Comparison of ENCODE assay signal across 7 mouse cellular contexts in genomic region chr8:94213819-94214218, GRCm38 (mm10). TPM values are rescaled to one million over a fixed set of nuclear protein-coding genes. Genes with fewer than 3 reads are reported as not detected.
DNase-seq lines count a peak whose midpoint lies in the region; ATAC-seq and TF ChIP-seq lines count a peak whose summit lies in the region.

No protein-coding gene starts in this region.

- no peaks in the 10 kb centered on the region for H3K9me3 ChIP-seq in embryonic facial prominence, embryonic 11.5 days (replicated peaks; ENCODE audit: control insufficient read depth, low read length)
- no peaks in the 10 kb centered on the region for H3K9me3 ChIP-seq in hindbrain, postnatal 0 days (ENCODE audit: low read length)
- H3K9me3 ChIP-seq in neural tube, embryonic 12.5 days, result no peaks in the 10 kb centered on the region

- no peaks in the 10 kb centered on the region for H3K36me3 ChIP-seq in liver, adult 2 months (ENCODE audit: control insufficient read depth, insufficient read depth, low read length)
- no peaks in the 10 kb centered on the region for H3K36me3 ChIP-seq in embryonic facial prominence, embryonic 11.5 days (replicated peaks; ENCODE audit: control insufficient read depth, insufficient read depth, low read depth, low read length)
- H3K36me3 ChIP-seq in hindbrain, postnatal 0 days (ENCODE audit: insufficient read depth, low read length), result no peaks in the 10 kb centered on the region
- H3K36me3 ChIP-seq in neural tube, embryonic 12.5 days, result no peaks in the 10 kb centered on the region

- H3K9ac ChIP-seq in liver, adult 2 months (ENCODE audit: low read depth, low read length), result peak overlapping the region; percentile 68
- H3K9ac ChIP-seq in embryonic facial prominence, embryonic 11.5 days (replicated peaks; ENCODE audit: low read length), result no peak overlapping the region; the same call in 1 of the 2 replicates
- peak overlapping the region; percentile 71; the same call in 1 of the 2 replicates for H3K9ac ChIP-seq in hindbrain, postnatal 0 days (replicated peaks; ENCODE audit: low read length)
- no peak overlapping the region for H3K9ac ChIP-seq in neural tube, embryonic 12.5 days

- H3K4me1 ChIP-seq in liver, adult 2 months (ENCODE audit: control insufficient read depth, insufficient read depth, low read length), result peaks cover 5% of the 10 kb centered on the region; the same call in 1 of the 2 replicates
- no peaks in the 10 kb centered on the region for H3K4me1 ChIP-seq in embryonic facial prominence, embryonic 11.5 days (ENCODE audit: control insufficient read depth, insufficient read depth, low read length)
- peaks cover 13% of the 10 kb centered on the region for H3K4me1 ChIP-seq in hindbrain, postnatal 0 days (ENCODE audit: insufficient read depth, low read length)
- H3K4me1 ChIP-seq in neural tube, embryonic 12.5 days, result peaks cover 17% of the 10 kb centered on the region

- WGBS in liver, adult 2 months, result 69% methylated on average over 6 of the region's 6 CpGs
- 65% methylated on average over 6 of the region's 6 CpGs for WGBS in embryonic facial prominence, embryonic 11.5 days
- WGBS in hindbrain, postnatal 0 days, result 64% methylated on average over 6 of the region's 6 CpGs
- WGBS in neural tube, embryonic 12.5 days, result 70% methylated on average over 6 of the region's 6 CpGs

- H3K27me3 ChIP-seq in liver, adult 2 months (ENCODE audit: control insufficient read depth, insufficient read depth, low read length), result no peaks in the 10 kb centered on the region
- no peaks in the 10 kb centered on the region for H3K27me3 ChIP-seq in embryonic facial prominence, embryonic 11.5 days (ENCODE audit: control insufficient read depth, insufficient read depth, low read length)
- no peaks in the 10 kb centered on the region for H3K27me3 ChIP-seq in hindbrain, postnatal 0 days (ENCODE audit: insufficient read depth, low read length)
- no peaks in the 10 kb centered on the region for H3K27me3 ChIP-seq in neural tube, embryonic 12.5 days (replicated peaks)

- H3K4me2 ChIP-seq in embryonic facial prominence, embryonic 11.5 days (ENCODE audit: low read depth, low read length), result peak overlapping the region; percentile 84
- peak overlapping the region; percentile 92 for H3K4me2 ChIP-seq in hindbrain, postnatal 0 days (ENCODE audit: low read depth, low read length)
- peak overlapping the region; percentile 93 for H3K4me2 ChIP-seq in neural tube, embryonic 12.5 days (replicated peaks)

- no peak for ATAC-seq in embryonic facial prominence, embryonic 11.5 days (replicated peaks; ENCODE audit: insufficient number of reproducible peaks, low FRiP score, low TSS enrichment, low read depth)
- ATAC-seq in hindbrain, postnatal 0 days, result no peak
- ATAC-seq in neural tube, embryonic 12.5 days (ENCODE audit: low FRiP score, low read depth), result no peak

- H3K27ac ChIP-seq in liver, adult 2 months (replicated peaks; ENCODE audit: insufficient read depth, low read depth, low read length), result peak overlapping the region; percentile 69
- H3K27ac ChIP-seq in embryonic facial prominence, embryonic 11.5 days (replicated peaks; ENCODE audit: low read depth, low read length), result no peak overlapping the region
- H3K27ac ChIP-seq in hindbrain, postnatal 0 days, result 0 out of 2 replicates have a peak overlapping the region, but pooled peaks have one; percentile 36
- H3K27ac ChIP-seq in neural tube, embryonic 12.5 days, result no peak overlapping the region

- H3K4me3 ChIP-seq in liver, adult 2 months (ENCODE audit: insufficient read depth, low read depth, low read length), result no peak overlapping the region
- peak overlapping the region; percentile 78; the same call in 1 of the 2 replicates for H3K4me3 ChIP-seq in embryonic facial prominence, embryonic 11.5 days (ENCODE audit: low read depth, low read length)
- peak overlapping the region; percentile 78 for H3K4me3 ChIP-seq in hindbrain, postnatal 0 days (ENCODE audit: low read length)
- peak overlapping the region; percentile 82 for H3K4me3 ChIP-seq in neural tube, embryonic 12.5 days

- TF ChIP-seq POLR2A in liver, adult 2 months (IDR thresholded peaks at IDR 0.05; ENCODE audit: extremely low read depth, insufficient read depth, low read length), result no peak

- no peak for TF ChIP-seq CTCF in liver, adult 2 months (IDR thresholded peaks at IDR 0.05; ENCODE audit: low read depth, low read length)
- TF ChIP-seq CTCF in hindbrain, postnatal 0 days (IDR thresholded peaks at IDR 0.05; ENCODE audit: low read depth), result no peak

- H3K79me2 ChIP-seq in liver, adult 2 months (ENCODE audit: control insufficient read depth, insufficient read depth, low read length), result peaks cover 4% of the 10 kb centered on the region

- DNase-seq in liver, adult 2 months (ENCODE audit: extremely low read depth, low read depth, low spot score), result no peak
- DNase-seq in liver, result no peak
- DNase-seq in embryonic facial prominence, embryonic 11.5 days (ENCODE audit: low spot score), result no peak
- peak; percentile 15 for DNase-seq in hindbrain, postnatal 0 days (ENCODE audit: low spot score)
- DNase-seq in embryo, embryonic 9.5 days (ENCODE audit: extremely low spot score), result no peak
- no peak for DNase-seq in cerebellum, postnatal 36 days

RNA-seq across cellular contexts. Expression of gene Nup93, which starts 0.5 kb away (rescaled TPM):
- 2.3 and 3.2 TPM in 2 replicates for total RNA-seq in liver, adult 2 months (2014; rRNA removed)
- 3.4 and 4.6 TPM in 2 replicates for polyA plus RNA-seq in liver, adult 2 months (2012; rRNA removed)
- 132 and 138 TPM in 2 replicates for polyA plus RNA-seq in embryonic facial prominence, embryonic 11.5 days (2014; fragmentation: Nextera tagmentation; extraction: Ambion mirVana)
- 33.1 and 43.3 TPM in 2 replicates for total RNA-seq in hindbrain, postnatal 0 days (2014; rRNA removed)
- 42.3 and 44.8 TPM in 2 replicates for polyA plus RNA-seq in hindbrain, postnatal 0 days (2015; fragmentation: Nextera tagmentation; extraction: Ambion mirVana)
- 85.1 and 85.5 TPM in 2 replicates for polyA plus RNA-seq in neural tube, embryonic 12.5 days (2016; fragmentation: Nextera tagmentation; extraction: Ambion mirVana)

RNA-seq across cellular contexts. Expression of gene Mt1, which starts 34.9 kb away (rescaled TPM):
- total RNA-seq in liver, adult 2 months (2014; rRNA removed), result 270 and 333 TPM in 2 replicates
- 388 and 1,689 TPM in 2 replicates for polyA plus RNA-seq in liver, adult 2 months (2012; rRNA removed)
- 99.7 and 108 TPM in 2 replicates for polyA plus RNA-seq in embryonic facial prominence, embryonic 11.5 days (2014; fragmentation: Nextera tagmentation; extraction: Ambion mirVana)
- 648 and 1,037 TPM in 2 replicates for total RNA-seq in hindbrain, postnatal 0 days (2014; rRNA removed)
- polyA plus RNA-seq in hindbrain, postnatal 0 days (2015; fragmentation: Nextera tagmentation; extraction: Ambion mirVana), result 742 and 847 TPM in 2 replicates
- 33.3 and 36.7 TPM in 2 replicates for polyA plus RNA-seq in neural tube, embryonic 12.5 days (2016; fragmentation: Nextera tagmentation; extraction: Ambion mirVana)

RNA-seq across cellular contexts. Expression of gene Mt2, which starts 41.4 kb away (rescaled TPM):
- 120 and 122 TPM in 2 replicates for total RNA-seq in liver, adult 2 months (2014; rRNA removed)
- 9.4 and 162 TPM in 2 replicates for polyA plus RNA-seq in liver, adult 2 months (2012; rRNA removed)
- 32.1 and 33.5 TPM in 2 replicates for polyA plus RNA-seq in embryonic facial prominence, embryonic 11.5 days (2014; fragmentation: Nextera tagmentation; extraction: Ambion mirVana)
- total RNA-seq in hindbrain, postnatal 0 days (2014; rRNA removed), result 109 and 110 TPM in 2 replicates
- 202 and 239 TPM in 2 replicates for polyA plus RNA-seq in hindbrain, postnatal 0 days (2015; fragmentation: Nextera tagmentation; extraction: Ambion mirVana)
- polyA plus RNA-seq in neural tube, embryonic 12.5 days (2016; fragmentation: Nextera tagmentation; extraction: Ambion mirVana), result 8.1 and 11.1 TPM in 2 replicates

Comparison
In these comparisons a context has a peak if more than half of its experiments do, and no peak if none do; other contexts are left out.
1. H3K27ac ChIP-seq: peak in liver, adult 2 months (single experiment) and hindbrain, postnatal 0 days (single experiment); none in embryonic facial prominence, embryonic 11.5 days (single experiment) and neural tube, embryonic 12.5 days (single experiment).
2. H3K9ac ChIP-seq: peak in liver, adult 2 months (single experiment) and hindbrain, postnatal 0 days (single experiment); none in embryonic facial prominence, embryonic 11.5 days (single experiment) and neural tube, embryonic 12.5 days (single experiment).
3. Peak in every context shown above with its lines, with median percentiles within 50 percentile points of each other: H3K4me2 ChIP-seq.